Mouse (Mus musculus): ENCODE data around the gene Ints3.
"Not testable (repeated sequence)": the region's sequence is repeated elsewhere in the genome, so short reads cannot be mapped to it uniquely, and the experiment has no call there.

Gene Ints3

DNA sequence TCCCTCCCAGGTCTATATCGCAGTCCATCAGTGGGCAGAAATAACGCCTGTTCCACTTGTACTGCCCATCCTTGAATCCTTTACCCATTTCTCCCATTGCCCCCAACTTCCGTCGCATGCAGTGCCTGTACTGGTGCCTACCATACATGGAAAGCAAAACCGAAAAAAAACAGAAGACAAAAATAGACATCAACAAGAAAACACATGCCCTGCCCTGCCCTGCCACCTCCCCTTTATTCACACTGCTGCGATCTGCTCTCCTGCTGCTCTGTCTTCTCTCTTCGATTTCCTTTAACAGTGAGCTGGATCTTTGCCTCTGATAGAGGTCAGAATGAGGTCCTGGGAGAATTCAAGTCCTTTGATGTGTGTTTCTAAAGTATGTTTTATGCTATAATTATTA, 75.5 kb downstream of the Ints3 start:
- DNase-seq (ENCODE audit: low spot score), result no peak

DNA sequence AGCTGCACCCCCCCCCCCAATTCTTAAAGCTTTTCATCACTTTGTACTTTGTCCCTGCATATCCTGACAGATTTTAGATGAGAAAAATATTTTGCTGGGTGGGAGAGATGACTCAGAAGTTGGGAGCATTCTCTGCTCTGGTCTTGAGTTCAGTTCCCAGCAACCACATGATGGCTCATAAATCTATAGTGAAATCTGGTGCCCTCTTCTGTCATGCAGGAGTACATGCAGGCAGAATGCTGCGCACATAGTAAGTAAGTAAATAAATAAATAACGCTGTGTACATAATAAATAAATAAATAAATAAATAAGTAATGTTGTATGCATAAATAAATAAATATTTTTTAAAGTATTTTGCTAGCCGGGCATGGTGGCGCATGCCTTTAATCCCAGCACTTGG, 85.6 kb downstream of the Ints3 start:
- DNase-seq (ENCODE audit: low spot score), result no peak

DNA sequence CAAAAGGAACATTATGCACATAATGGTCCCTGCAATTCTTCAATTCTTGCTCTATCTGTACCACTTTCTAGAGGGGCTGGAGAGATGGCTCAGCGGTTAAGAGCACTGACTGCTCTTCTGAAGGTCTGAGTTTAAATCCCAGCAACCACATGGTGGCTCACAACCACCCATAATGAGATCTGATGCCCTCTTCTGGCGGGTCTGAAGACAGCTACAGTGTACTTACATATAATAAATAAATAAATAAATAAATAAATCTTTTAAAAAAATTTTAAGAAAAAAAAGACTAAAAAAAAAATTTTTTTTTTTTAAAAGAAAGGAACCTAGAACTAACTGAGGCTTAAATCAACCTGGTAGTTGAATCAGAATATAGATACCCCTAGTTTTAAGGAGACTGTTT, 90.6 kb downstream of the Ints3 start:
- not testable (repeated sequence) for DNase-seq (ENCODE audit: low spot score)

Measured in layer of hippocampus, adult 11-12 months (tissue).